Mouse (Mus musculus): ENCODE results near the gene Robo3.

DNA sequence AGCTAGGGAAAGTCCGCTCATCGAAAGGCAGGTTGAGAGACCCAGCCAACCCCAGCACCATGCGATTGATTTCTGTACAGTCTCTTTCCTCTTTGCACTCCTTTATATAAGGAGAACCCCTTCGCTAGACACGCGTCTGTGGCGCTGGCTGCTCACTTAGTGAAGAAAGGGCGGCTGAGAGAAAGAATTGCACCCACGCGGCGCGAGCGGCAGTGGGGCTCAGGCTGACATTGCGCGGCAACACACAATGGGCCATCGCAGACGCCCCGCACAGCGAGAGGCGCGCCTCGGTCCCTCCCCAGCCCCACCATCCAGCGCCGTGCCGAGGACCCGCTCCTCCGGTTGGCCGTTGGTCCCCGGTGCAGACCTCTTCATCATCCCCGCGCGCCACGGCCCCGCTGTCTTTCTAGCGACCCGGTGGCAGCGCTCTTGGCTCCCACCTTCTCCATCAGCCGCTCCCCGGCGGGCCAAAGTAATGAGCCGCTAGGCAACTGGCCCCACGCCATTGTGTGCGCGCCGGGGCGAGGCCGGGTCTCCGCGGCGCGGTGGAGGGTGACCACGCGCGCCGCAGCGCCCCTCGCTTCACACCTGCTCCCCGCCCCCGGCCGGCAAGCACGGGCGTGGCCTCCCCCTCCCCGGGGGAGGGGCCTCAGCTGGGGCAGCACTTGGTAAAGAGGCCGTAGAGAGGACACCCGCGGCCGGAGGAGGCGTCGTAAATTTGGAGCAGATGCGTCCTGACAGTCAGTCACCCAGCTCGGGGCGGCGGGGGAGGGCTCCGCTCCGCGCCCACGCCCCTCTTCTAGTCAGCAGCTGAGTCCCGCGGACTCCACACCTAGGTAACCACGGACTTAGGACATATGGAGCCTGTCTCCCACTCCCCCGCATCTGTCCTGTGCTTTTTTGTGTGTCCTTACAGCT is 27.3 kb upstream of the Robo3 start:
- TF ChIP-seq CTCF (IDR thresholded peaks at IDR 0.05; ENCODE audit: low read depth) (no peak), EP300 (IDR thresholded peaks at IDR 0.05; ENCODE audit: low read depth) (no peak)

Data from heart, postnatal 0 days (tissue).